Mouse (Mus musculus) spleen, adult 12 weeks (tissue): Measurements from ENCODE around the gene Lmod3.
"Not testable (repeated sequence)": the region's sequence is repeated elsewhere in the genome, so short reads cannot be mapped to it uniquely, and the experiment has no call there.

Experiments used
- DNase-seq: peaks from one replicate; pipeline ENCODE4 v3.0.0; 2022; ENCODE audit warnings: low spot score

Gene Lmod3

GRCm38 (mm10) chr6:97276366-97276765, 23.8 kb upstream of the Lmod3 start:
- no peak for DNase-seq

- DNase-seq = no peak
Observed at GRCm38 (mm10) chr6:97275760-97276159, 23.2 kb upstream of the Lmod3 start.

GRCm38 (mm10) chr6:97273777-97274176, 21.2 kb upstream of the Lmod3 start:
- DNase-seq = no peak

GRCm38 (mm10) chr6:97273058-97273710, 20.6 kb upstream of the Lmod3 start:
- no peak for DNase-seq

GRCm38 (mm10) chr6:97272349-97272748, 19.8 kb upstream of the Lmod3 start:
- DNase-seq = no peak

GRCm38 (mm10) chr6:97269596-97269995, 17.0 kb upstream of the Lmod3 start:
- no peak for DNase-seq

GRCm38 (mm10) chr6:97267132-97267531, 14.6 kb upstream of the Lmod3 start:
- no peak for DNase-seq

- no peak for DNase-seq
Observed at GRCm38 (mm10) chr6:97266661-97267060, 14.1 kb upstream of the Lmod3 start.

- no peak for DNase-seq
Observed at GRCm38 (mm10) chr6:97265705-97266104, 13.1 kb upstream of the Lmod3 start.

GRCm38 (mm10) chr6:97265240-97265639, 12.7 kb upstream of the Lmod3 start:
- DNase-seq = no peak

GRCm38 (mm10) chr6:97263750-97264149, 11.2 kb upstream of the Lmod3 start:
- DNase-seq = not testable (repeated sequence)

- DNase-seq = no peak
Observed at GRCm38 (mm10) chr6:97262229-97262628, 9.7 kb upstream of the Lmod3 start.

GRCm38 (mm10) chr6:97259926-97260325, 7.4 kb upstream of the Lmod3 start:
- DNase-seq = not testable (repeated sequence)

- DNase-seq = no peak
Observed at GRCm38 (mm10) chr6:97258489-97258888, 5.9 kb upstream of the Lmod3 start.

GRCm38 (mm10) chr6:97252086-97252485, 473 bp downstream of the Lmod3 start:
- no peak for DNase-seq

- DNase-seq = no peak
Observed at GRCm38 (mm10) chr6:97250966-97251365, 1.6 kb downstream of the Lmod3 start.

GRCm38 (mm10) chr6:97245200-97245599, 7.4 kb downstream of the Lmod3 start:
- DNase-seq = no peak

- no peak for DNase-seq
Observed at GRCm38 (mm10) chr6:97242522-97242921, 10.0 kb downstream of the Lmod3 start.

GRCm38 (mm10) chr6:97240092-97240491, 12.5 kb downstream of the Lmod3 start:
- no peak for DNase-seq

GRCm38 (mm10) chr6:97239360-97239759, 13.2 kb downstream of the Lmod3 start:
- DNase-seq = no peak

GRCm38 (mm10) chr6:97236088-97236487, 16.5 kb downstream of the Lmod3 start:
- DNase-seq = no peak

- DNase-seq = no peak
Observed at GRCm38 (mm10) chr6:97234911-97235668, 17.5 kb downstream of the Lmod3 start.

- DNase-seq = no peak
Observed at GRCm38 (mm10) chr6:97227067-97227847, 25.3 kb downstream of the Lmod3 start.
